Mouse (Mus musculus) embryonic stem cell, embryonic (primary cell): ENCODE results near the gene Hivep3.

ENCODE experiments used
- CTCF ChIA-PET, 4 experiments: fragments of 300-600 bp in 2 of 4; fragments of 350-600 bp in 2 of 4; sonication (Branson Sonifier 250); formaldehyde crosslinking; loops; one replicate each; lab custom pipeline; 2022; ENCODE audit warnings: inconsistent platforms in 2 of 4; lab: Charles Lee
- POLR2A ChIA-PET, 4 experiments: fragments of 300-600 bp in 2 of 4; fragments of 350-600 bp in 2 of 4; sonication (Branson Sonifier 250); formaldehyde crosslinking; loops; one replicate each; lab custom pipeline; 2022; ENCODE audit warnings: antibody characterized with exemption in 4 of 4, inconsistent platforms in 1 of 4; lab: Charles Lee

The Hivep3 gene

DNA sequence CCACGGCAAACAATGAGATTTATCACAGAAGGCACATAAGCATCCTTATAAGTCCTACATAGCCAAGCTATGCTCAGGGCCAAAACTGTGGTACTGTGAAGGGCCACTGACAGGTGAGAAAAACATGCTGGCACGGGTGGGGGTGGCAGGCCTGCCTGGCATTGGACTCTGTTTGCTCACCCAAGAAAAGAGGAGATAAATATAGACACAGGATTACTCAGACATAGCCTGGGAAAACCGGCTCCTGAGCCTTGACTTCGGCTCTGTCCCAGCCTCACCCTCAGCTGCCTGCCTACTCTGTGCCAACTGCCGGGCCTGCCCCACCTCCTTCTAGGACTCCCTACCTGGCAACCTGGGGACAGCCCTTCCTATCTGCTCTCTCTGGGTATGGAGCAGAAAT, 410.8 kb downstream of the Hivep3 start:
- ChIA-PET POLR2A (no interaction called here), CTCF (no interaction called here)

DNA sequence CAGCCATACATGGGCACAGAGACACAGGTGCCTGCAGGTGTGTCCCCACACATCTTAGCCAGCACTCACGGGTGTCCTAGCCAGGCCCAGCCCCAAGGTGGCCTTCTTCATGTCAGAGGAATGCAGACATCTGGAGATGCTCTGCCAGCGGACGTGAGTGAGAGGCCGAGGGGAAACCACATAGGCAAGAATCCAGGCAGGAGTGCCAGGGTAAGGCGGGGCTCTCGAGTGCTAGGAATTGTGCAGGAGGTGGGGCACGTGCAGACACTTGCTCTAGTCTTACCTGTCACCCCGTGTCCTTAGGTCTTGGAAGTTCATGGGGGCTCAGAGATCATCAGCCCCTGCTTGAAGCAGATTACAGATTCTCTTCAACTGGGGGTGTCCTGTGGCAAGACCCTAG, 412.3 kb downstream of the Hivep3 start:
- ChIA-PET POLR2A (no interaction called here), CTCF (no interaction called here)

DNA sequence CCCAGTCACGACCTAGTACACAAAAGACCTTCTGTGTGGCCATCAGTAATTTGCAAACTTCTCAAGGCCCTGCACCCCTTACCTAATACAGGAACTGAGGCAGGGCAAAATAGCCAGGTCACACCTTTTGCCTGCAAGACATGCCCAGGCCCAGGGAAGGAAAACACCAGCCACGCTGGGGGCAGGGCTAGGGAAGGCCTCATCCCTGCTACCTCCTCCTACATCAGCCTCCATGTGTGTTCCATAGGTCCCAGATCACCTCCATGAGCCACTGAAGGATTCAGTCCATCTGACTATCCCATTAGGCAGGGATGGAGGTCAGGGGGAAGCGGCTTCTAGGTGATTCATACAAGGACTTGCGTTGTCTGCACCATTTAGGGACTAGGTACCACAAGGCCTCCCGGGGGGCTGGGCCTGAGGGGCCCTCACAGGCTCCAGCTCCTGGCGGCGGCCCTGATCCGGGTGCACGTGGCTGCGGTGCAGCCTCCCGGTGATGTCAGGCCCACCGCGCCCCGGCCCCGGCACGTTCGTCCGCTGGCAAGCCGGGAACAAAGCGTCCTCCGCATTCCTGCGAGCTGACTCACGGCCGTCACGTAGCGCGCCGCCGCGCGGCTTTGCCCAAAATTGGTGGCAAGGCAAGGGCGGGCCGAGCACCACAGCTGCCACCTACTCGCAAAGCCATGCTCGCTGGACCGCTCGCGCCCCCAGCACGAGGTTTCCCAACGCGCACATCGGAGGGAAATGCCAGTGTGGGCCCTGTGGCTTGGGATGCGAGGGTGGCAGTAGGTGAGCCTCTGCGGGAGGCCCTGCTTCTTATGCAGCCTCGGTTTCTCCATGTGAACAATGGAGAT, 414.9 kb downstream of the Hivep3 start:
- ChIA-PET CTCF (interaction anchor here (0.5 to 2.2 kb wide), 23 partner anchors 10 to 1949 kb away, joined by 3 to 18 read pairs (median 4); partner anchors contain the start of gene Edn2 (in 2 of the 4)), POLR2A (interaction anchor here in 2 of 4 experiments (0.8 to 1.2 kb wide), 3 partner anchors 14 to 421 kb away, joined by 3 to 5 read pairs (median 3); partner anchors contain the start of gene Ctps (in 1 of the 2))

DNA sequence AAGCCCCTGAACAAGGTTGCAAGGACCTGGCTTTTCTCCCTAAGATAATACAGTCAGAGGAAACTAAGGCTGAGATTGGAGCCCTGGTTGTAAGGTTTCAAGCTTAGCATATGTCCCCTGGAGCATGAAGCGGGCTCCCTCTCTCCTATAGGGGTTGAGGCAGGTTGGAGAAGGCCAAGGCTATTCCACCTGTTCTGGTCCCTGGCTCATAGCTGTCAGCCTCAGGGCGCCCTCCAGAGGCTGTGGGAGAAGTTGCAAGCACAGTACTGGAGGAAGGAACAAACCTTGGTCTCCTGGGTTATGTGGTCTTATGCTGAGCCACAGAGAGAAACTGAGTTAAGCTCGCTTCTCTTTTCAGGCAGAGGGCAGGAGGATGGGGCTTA, 415.5 kb downstream of the Hivep3 start:
- CTCF ChIA-PET, result interaction anchor here (0.5 to 2.2 kb wide), 27 partner anchors 9 to 1950 kb away, joined by 3 to 18 read pairs (median 4); partner anchors contain the start of gene Edn2 (in 2 of the 4)
- POLR2A ChIA-PET, result interaction anchor here in 2 of 4 experiments (0.9 to 1.2 kb wide), 2 partner anchors 13 to 421 kb away, joined by 3 read pairs; partner anchors contain the start of gene Ctps (in 1 of the 2)

DNA sequence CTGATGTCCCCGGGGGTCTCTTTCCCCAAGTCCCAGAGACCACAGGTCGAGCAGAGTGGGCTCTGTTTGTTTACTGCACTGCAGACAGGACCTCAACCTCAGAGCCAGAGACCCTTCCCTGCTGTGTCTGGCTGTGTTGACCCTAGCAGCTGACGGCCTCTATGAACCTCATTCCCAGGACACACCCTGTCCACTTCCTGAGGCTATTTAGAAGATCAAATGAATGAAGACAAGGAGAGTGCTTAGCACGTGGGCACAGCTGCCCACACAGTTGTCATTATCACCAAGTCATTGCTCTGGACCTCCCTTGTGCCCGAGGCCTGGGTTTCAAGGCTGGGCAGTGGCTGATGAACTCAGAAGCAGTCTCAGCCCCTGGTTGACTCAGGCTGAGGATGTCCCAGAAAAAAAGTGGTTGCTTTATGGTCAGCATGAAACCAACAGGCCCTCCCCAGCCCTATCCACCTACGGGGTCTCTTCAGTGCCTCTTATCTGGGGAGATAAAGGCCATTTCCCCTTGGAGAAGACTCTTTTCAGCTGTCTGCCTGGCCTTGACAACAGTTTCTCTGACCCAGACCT, 416.8 kb downstream of the Hivep3 start:
- ChIA-PET CTCF (interaction anchor here in 3 of 4 experiments (0.6 to 2.2 kb wide), 4 partner anchors 16 to 37 kb away, joined by 3 to 8 read pairs (median 4); no protein-coding TSS in a partner anchor), POLR2A (no interaction called here)

DNA sequence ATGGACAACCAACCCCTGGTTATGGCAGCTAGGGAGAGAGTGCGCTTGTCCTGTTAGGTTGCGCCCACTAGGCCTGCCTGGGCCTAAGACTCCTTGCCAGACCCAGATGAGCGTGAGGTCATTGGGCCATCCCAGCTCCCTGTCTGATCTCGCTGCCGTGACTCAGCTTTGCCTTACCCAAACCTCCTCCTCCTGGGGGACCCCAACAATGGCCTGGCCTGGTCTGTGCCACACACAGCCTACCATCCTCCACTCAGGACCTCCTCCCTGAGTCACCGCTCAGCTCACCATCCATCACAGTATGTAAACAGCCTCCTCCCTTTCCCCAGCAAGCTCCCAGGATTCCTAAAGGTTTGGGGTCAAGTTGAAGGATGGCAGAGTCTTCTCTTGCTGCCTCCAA, 418.3 kb downstream of the Hivep3 start:
- POLR2A ChIA-PET, result interaction anchor here in 1 of 4 experiments (0.5 kb wide), 1 partner anchor 22 kb away, joined by 3 read pairs; no protein-coding TSS in a partner anchor
- CTCF ChIA-PET, result interaction anchor here in 2 of 4 experiments (0.5 to 1.3 kb wide), 3 partner anchors 23 to 341 kb away, joined by 3 read pairs; no protein-coding TSS in a partner anchor

DNA sequence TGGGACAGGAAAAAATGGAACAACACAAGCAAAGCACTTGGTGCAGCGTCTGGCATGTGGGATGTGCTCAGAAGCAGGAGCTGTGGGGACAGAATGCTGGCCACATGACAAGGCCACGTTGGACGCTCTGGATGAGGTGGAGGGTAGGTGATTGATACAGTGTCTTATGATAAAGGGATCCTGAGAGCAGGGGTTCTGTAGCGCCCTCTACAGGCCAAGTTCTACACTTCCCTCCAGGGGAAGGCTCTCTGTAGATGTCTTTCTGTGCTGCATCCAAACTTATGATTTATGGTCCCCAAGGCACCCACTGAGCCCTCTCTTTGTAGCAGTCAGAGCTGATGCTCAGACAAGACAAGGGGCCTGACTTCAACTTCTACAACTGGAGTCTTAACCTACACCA, 419.1 kb downstream of the Hivep3 start:
- POLR2A ChIA-PET, result no interaction called here
- CTCF ChIA-PET, result interaction anchor here in 3 of 4 experiments (1.0 to 1.3 kb wide), 3 partner anchors 10 to 159 kb away, joined by 3 read pairs; no protein-coding TSS in a partner anchor

DNA sequence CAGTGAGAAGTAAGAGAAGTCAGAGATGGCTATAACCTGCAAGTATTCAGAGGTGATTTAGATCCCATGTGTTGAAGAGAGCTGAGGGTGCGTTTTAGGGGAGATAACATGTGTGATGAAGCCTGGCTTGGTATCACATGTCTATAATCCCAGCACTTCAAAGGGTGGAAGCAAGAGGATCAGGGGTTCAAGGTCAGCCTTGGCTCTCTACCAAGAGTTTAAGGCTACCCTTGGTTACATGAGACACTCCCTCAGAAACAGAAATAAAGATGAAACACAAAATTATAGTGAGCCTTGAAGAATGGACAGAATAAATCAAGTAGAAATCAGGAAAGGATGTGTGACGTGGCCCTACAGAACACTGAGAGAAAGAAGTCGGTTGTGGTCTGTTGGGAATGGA, 420.2 kb downstream of the Hivep3 start:
- ChIA-PET CTCF (interaction anchor here in 2 of 4 experiments (0.6 to 1.1 kb wide), 4 partner anchors 37 to 335 kb away, joined by 3 to 4 read pairs (median 4); no protein-coding TSS in a partner anchor), POLR2A (no interaction called here)

DNA sequence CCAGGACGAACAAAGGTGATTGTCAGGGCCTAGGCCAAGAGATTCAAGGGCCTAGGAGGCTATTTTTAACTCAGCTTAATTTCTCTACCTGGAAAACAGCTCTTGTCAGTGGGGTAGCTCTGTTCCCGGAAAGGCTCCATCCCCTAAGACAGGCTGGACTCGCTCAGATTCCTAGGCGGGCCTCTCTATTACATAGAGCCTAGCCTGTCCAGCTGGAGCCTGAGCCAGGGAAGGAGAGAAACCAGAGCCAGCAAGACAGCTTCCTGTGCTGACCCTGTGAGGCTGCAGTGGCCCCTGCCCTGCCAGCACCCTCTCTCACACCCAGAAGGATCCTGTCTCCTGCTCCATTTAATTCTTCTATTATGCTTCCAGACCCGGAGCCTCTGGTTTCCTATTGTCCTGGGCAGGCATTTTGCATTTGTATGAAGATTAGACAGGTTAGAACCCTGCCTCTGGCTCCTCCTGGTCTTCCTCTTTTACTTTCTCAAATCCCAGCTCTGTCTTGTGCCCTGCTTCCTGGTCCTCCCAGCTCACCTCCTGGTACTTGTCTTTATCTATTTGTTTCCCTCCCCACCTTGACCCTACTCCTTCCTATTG, 425.2 kb downstream of the Hivep3 start:
- POLR2A ChIA-PET, result interaction anchor here in 3 of 4 experiments (0.6 to 1.2 kb wide), 3 partner anchors 29 to 411 kb away, joined by 3 to 6 read pairs (median 3); partner anchors contain the start of gene Ctps (in 1 of the 3)

DNA sequence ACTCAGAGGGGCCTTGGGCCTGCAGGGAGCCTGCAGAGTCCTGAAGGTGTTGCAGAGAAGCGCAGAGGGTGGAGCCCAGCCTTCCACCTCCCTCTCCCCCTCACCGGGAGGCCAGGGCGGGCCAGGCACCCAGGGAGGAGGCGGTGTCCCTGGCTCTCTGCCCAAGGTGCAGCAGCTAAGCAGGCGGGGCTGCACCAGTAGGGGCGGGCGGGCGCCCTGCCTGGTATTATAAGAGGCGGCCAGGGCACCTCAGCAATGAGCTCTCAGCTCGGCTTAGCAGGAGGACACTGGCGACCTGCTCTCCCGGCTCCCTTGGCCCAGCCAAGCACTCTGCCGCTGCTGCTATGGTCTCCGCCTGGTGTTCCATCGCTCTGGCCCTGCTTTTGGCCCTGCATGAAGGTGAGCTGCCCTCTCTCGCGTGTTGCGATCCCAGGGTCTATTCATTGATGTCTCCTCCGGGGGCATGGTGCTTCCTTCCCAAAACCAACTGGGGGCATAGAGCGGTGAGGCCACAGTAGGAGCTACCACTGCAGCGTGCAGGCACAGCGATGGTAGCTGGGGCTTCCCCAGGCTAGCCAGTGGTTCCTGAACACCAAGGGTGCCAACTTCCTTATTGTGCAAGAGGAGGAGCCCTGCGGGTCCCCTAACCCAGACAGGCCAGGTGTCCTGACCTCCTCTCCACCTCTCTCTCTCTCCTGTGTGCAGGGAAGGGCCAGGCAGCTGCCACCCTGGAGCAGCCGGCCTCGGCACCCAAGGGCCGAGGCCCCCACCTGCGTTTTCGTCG, 427.8 kb downstream of the Hivep3 start, which contains the start of gene Edn2:
Gene Edn2, plus strand, starts transcription at position 41 of the 784 bp plus-strand sequence.
- ChIA-PET POLR2A (interaction anchor here in 2 of 4 experiments (0.8 to 2.0 kb wide), 3 partner anchors 12 to 25 kb away, joined by 3 to 4 read pairs (median 3); no protein-coding TSS in a partner anchor), CTCF (interaction anchor here in 2 of 4 experiments (1.0 to 2.3 kb wide), 8 partner anchors 12 to 539 kb away, joined by 3 to 9 read pairs (median 4); no protein-coding TSS in a partner anchor)

More for the DNA sequence above, 425.2 kb downstream of the Hivep3 start:
- CTCF ChIA-PET, result interaction anchor here (0.5 to 2.2 kb wide), 9 partner anchors 10 to 533 kb away, joined by 3 to 18 read pairs (median 3); no protein-coding TSS in a partner anchor

DNA sequence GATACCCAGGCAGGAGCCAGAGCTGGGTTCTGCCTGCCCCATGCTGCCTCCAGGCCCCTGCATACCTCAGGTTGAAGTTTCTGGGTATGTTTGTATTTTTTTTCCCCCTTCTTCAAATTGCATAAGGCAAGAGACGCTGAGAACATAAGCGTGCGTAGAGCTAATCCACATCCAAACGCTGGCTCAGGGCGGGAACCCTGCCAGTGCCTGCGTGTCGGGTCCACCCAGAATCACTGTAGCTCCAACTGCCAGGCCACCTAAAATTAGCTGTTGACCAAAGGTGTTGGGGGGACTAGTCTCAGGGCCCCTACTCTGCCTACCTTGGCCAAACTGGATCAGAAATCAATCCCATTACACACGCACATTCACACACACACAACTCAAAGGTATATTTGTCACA, 429.0 kb downstream of the Hivep3 start:
- POLR2A ChIA-PET, result interaction anchor here in 1 of 4 experiments (0.6 to 2.0 kb wide), 3 partner anchors 13 to 129 kb away, joined by 3 to 4 read pairs (median 3); no protein-coding TSS in a partner anchor
- CTCF ChIA-PET, result interaction anchor here (0.6 to 2.3 kb wide), 9 partner anchors 10 to 538 kb away, joined by 3 to 9 read pairs (median 5); no protein-coding TSS in a partner anchor

DNA sequence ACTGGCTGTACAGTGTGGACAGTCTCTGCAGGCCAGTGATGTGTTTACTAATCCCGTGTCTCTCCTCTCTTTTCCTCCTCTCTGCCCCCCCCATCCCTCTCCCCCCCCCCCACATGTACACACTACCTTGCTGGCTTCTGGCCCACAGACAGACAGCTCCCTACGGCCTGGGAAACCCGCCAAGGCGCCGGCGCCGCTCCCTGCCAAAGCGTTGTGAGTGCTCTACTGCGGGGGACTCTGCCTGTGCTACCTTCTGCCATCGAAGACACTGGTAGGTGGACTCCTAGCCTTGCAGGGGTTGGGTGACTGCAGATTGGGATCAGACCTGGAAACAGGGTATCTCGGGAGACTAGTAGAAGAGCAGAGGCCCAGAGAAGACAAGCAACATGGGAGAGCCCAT, 429.7 kb downstream of the Hivep3 start:
- ChIA-PET POLR2A (interaction anchor here in 1 of 4 experiments (0.6 to 2.0 kb wide), 2 partner anchors 23 to 128 kb away, joined by 3 to 4 read pairs; no protein-coding TSS in a partner anchor), CTCF (interaction anchor here (0.6 to 1.5 kb wide), 4 partner anchors 10 to 24 kb away, joined by 3 to 5 read pairs (median 4); no protein-coding TSS in a partner anchor)

DNA sequence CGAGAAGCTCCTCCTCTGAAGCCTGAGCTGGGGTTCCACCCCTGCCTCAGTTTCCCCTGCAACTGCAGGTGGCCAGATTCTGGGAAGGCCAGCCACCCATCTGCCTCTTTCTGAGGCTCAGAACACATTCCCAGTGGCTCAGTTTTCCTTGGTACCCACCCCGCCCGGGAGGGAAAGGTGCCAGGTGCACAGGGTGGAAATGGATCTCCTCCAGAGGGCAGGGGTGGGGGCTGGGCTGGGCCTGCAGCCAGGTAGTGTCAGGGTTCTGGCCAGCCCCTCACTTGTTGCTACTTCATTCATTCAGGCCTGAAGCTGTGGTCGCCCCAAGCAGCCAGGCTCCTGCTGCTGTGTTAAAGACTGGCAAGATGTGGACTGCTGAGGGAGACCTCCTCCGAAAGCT, 430.7 kb downstream of the Hivep3 start:
- ChIA-PET CTCF (no interaction called here), POLR2A (no interaction called here)

DNA sequence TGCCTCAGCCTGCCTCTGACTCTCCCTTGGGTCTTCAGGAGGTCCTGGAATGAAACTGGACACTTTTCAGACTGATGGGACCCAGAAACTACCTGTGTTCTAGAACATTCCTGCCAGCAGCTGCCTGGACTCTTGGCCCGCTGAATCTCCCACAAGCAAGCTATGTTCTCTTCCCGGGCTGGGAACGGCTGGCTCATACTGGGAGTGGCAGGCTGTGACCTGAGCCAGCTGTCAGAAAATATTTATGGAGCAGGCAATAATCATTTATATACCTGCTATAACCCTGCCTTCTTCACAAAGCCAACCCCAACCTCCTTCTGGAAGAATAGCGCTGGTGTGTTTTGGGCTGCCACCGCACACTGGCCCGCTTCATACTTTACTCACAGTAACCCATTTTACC, 434.2 kb downstream of the Hivep3 start:
- ChIA-PET CTCF (no interaction called here), POLR2A (no interaction called here)

DNA sequence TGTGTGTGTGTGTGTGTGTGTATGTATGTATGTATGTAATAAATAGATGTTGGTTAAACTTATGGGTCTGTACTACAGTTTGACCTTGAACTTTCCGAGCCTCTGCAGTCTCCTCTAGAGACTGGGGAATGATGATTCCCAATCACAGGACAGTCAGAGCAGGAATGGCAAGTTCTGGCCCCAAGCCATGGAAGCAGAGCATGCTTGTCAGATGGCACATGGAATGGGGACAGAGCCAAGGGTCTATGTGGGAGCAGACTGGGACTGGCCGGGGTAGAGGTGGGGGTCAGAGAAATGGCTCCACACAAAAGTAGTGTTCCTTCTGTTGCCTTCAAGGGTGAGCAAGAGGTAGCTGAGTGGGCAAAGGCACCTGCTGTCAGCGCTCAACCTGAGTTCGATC, 434.8 kb downstream of the Hivep3 start:
- POLR2A ChIA-PET, result no interaction called here
- CTCF ChIA-PET, result no interaction called here

DNA sequence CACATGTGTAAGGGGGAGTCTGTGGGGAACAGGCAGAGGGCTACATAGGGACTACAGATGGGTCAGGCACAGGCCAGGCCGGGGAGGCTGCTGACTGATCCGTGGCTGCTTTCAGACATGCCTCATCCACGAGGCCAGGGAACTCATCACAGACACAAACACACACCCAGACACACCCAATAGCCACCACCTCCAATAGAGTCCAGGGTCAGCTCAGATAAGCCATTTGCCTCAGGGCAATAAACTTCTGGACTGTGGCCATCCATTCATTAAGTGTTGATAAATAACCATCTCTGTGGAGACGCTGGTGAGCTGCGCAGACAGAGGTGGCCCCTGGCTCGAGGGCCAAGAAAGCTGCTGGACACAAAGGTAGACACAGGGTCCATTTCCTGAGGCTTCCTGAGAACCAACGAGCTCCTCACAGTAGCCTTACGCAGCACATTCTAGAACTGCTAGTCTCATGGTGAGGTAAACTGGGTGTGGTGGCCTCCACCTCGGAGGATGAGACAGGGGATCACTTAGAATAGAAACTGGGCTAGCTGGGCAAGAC, 436.9 kb downstream of the Hivep3 start:
- ChIA-PET POLR2A (no interaction called here), CTCF (interaction anchor here in 2 of 4 experiments (0.7 to 1.0 kb wide), 2 partner anchors 22 to 143 kb away, joined by 3 to 5 read pairs; no protein-coding TSS in a partner anchor)
